Mouse (Mus musculus): Measurements from ENCODE around the gene 9130019O22Rik.

9130019O22Rik gene

GRCm38 (mm10) chr7:127341356-127341755 is 45.6 kb downstream of the 9130019O22Rik start:
- DNase-seq (ENCODE audit: low spot score) = no peak

DNA sequence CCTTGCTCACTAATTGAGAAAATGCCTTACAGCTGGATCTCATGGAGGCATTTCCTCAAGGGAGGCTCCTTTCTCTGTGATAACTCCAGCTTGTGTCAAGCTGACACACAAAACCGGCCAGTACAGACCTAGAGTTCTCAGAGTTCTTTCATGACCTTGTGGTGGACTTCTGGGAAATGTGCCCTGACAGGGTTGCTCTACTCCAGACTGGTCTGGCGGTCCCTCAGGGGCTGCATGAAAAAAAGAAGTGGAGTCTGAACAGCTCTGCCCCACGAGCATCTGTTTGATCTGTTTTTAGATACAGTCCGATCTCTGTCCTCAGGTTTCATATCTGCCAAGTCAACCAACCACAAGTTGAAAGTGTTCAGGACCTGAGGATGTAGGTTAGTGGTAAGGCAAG is 49.3 kb downstream of the 9130019O22Rik start:
- DNase-seq (ENCODE audit: low spot score) = no peak

- DNase-seq (ENCODE audit: low spot score) = no peak
Observed at GRCm38 (mm10) chr7:127335604-127336003, 51.4 kb downstream of the 9130019O22Rik start.

DNA sequence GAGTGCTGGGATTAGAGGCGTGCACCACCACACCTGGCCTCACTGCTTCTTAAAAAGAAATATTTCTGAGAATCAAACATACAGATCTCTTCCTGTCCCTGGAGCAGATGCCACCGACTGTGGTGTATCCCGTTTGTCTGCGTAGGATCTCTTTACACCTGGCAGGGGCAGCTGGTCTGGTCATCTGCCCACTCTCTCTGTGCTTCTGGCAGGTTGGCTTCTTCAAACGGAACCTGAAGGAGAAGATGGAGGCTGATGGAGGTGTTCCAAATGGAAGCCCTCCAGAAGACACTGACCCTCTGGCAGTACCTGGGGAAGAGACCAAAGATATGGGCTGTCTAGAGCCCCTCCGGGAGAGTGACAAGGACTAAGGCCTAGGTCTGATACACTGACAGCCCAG is 53.7 kb downstream of the 9130019O22Rik start:
- no peak for DNase-seq (ENCODE audit: low spot score)

Measured in T-cell, adult 2 months (primary cell).